Mouse (Mus musculus) ES-Bruce4 (cell line): ENCODE measurements around the gene Afg1l. TPM values are rescaled to one million over a fixed set of nuclear protein-coding genes. Genes with fewer than 3 reads are reported as not detected.

ENCODE experiments used
- H3K27ac ChIP-seq: 2 replicates; pipeline ENCODE4 v1.5.1; 2012; ENCODE audit warnings: low read length, inconsistent platforms; ENCODE audit not compliant: insufficient read depth
- H3K27me3 ChIP-seq: 2 replicates; pipeline ENCODE4 v1.6.1; 2012; ENCODE audit warnings: mild to moderate bottlenecking, low read length, inconsistent platforms; ENCODE audit not compliant: control insufficient read depth, poor library complexity, insufficient read depth, severe bottlenecking
- H3K36me3 ChIP-seq: 2 replicates; pipeline ENCODE4 v1.6.1; 2012; ENCODE audit warnings: inconsistent platforms, mild to moderate bottlenecking, low read length, moderate library complexity; ENCODE audit not compliant: control insufficient read depth, poor library complexity, insufficient read depth, severe bottlenecking
- H3K4me1 ChIP-seq: one replicate; pipeline ENCODE4 v1.8.1; 2011; ENCODE audit warnings: low read length; ENCODE audit not compliant: control insufficient read depth, insufficient read depth
- H3K4me3 ChIP-seq: 2 replicates; pipeline ENCODE4 v1.5.1; 2011; ENCODE audit warnings: low read depth, mild to moderate bottlenecking, low read length
- H3K9ac ChIP-seq: 2 replicates; pipeline ENCODE4 v1.6.1; 2012; ENCODE audit warnings: low read depth, mild to moderate bottlenecking, inconsistent platforms; ENCODE audit not compliant: poor library complexity, severe bottlenecking
- H3K9me3 ChIP-seq: replicated peaks from 2 replicates; pipeline ENCODE4 v1.6.1; 2012; ENCODE audit warnings: mild to moderate bottlenecking, low read length, inconsistent platforms; ENCODE audit not compliant: control insufficient read depth, poor library complexity, insufficient read depth, severe bottlenecking
- CTCF ChIP-seq: IDR thresholded peaks from one replicate; pipeline ENCODE4 v1.8.1; 2011; ENCODE audit warnings: low read depth, low read length
- EP300 ChIP-seq: IDR thresholded peaks from 2 replicates; pipeline ENCODE4 v1.6.1; 2011; ENCODE audit warnings: low read depth, low read length; ENCODE audit not compliant: insufficient read depth
- POLR2A ChIP-seq: IDR thresholded peaks from one replicate; pipeline ENCODE4 v1.8.1; 2011; ENCODE audit warnings: low read length; ENCODE audit not compliant: insufficient read depth
- polyA plus RNA-seq: library from polyadenylated mRNA; stranded (reverse); fragments of >200 nt; gene quantifications from 2 replicates; pipeline ENCODE4 v1.2.4, GENCODE M21; 2011; ENCODE audit warnings: low read depth; ENCODE audit not compliant: missing spikeins, insufficient read depth, insufficient read length

Afg1l gene
- polyA plus RNA-seq, 1 experiment = 14.2 TPM

GRCm38 (mm10) chr10:42488606-42489296 is 10.4 kb upstream of the Afg1l start:
- no peak overlapping the region for H3K27ac ChIP-seq
- no peaks in the 10 kb centered on the region for H3K27me3 ChIP-seq
- H3K9me3 ChIP-seq = no peaks in the 10 kb centered on the region
- H3K4me1 ChIP-seq = peaks cover 3% of the 10 kb centered on the region
- H3K36me3 ChIP-seq = no peaks in the 10 kb centered on the region
- H3K9ac ChIP-seq = no peak overlapping the region
- TF ChIP-seq CTCF = no peak
- no peak for TF ChIP-seq EP300
- TF ChIP-seq POLR2A = no peak
- H3K4me3 ChIP-seq = no peak overlapping the region

DNA sequence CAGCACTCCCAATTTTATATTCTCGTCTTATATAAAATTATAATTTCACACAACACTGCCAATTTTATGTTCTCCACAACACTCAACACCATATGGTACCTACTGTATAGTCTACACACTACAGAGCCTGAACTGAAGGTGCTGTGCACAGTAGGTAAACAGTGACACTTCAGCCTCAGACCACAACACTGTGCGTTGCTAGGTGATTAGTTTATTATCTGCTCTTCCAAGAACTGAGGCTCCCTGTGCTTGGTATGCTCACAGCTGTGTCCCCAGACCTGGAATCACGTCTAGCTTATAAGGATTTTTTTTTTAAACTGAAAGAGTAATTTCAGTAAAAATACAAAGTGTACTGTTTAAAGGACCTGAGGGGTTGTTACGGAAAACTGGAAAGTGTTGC is 2.4 kb upstream of the Afg1l start:
- no peak overlapping the region for H3K4me3 ChIP-seq
- H3K9me3 ChIP-seq = no peaks in the 10 kb centered on the region
- H3K27ac ChIP-seq = no peak overlapping the region
- H3K27me3 ChIP-seq = no peaks in the 10 kb centered on the region
- no peak overlapping the region for H3K9ac ChIP-seq
- TF ChIP-seq EP300 (no peak), POLR2A (no peak)
- no peaks in the 10 kb centered on the region for H3K36me3 ChIP-seq
- peaks cover 3% of the 10 kb centered on the region for H3K4me1 ChIP-seq

DNA sequence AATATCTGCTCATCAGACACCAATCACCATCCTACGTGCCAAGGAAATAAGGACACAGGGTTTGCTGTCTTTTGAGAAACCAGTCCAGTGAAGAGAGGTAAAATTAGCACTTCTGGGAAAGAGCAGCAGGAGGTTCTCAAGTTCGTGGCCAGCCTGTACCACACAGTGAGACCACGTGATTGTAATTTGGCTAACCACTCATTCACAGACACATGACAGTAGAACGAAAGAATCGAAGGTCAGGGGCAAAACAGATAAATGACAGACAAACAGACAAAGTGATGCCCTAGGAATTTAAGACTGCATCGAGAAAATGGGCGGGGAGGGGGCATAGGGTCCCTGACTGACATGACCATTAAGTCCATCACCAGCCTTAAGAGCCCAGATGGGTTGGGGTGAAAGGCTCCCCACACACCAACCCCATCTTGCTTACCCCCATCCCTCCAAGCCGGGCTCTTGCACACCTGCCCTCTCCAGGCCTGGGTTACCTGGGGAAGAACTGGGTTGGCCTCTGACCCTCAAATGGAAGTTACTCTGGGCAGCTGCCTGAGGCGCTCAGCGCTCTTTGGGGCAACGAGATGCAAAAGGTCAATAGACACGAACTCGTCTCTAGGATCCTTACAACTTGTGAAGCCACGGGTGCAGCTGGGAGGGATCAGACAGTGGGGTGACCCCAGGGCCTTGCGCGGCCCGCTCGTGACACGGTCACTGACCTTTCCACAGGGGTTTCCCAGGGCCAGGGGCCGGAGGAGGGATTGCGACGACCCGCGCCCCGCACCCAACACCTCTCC is 620 bp downstream of the Afg1l start:
- TF ChIP-seq EP300 (no peak), POLR2A (no peak), CTCF (no peak)
- H3K9me3 ChIP-seq = no peaks in the 10 kb centered on the region
- peak overlapping the region; percentile 58 for H3K27ac ChIP-seq
- peaks cover 5% of the 10 kb centered on the region for H3K4me1 ChIP-seq
- no peaks in the 10 kb centered on the region for H3K27me3 ChIP-seq
- peak overlapping the region; percentile 80 for H3K9ac ChIP-seq
- no peaks in the 10 kb centered on the region for H3K36me3 ChIP-seq
- H3K4me3 ChIP-seq = peak overlapping the region; percentile 86

- Histone ChIP-seq H3K4me3 (no peak overlapping the region), H3K4me1 (peaks cover 5% of the 10 kb centered on the region), H3K9ac (peak overlapping the region; percentile 80), H3K9me3 (no peaks in the 10 kb centered on the region), H3K27me3 (no peaks in the 10 kb centered on the region), H3K27ac (peak overlapping the region; percentile 59; the same call in 1 of the 2 replicates), H3K36me3 (no peaks in the 10 kb centered on the region)
- TF ChIP-seq EP300 (no peak), POLR2A (no peak), CTCF (no peak)
Observed at GRCm38 (mm10) chr10:42476774-42477475, 1.4 kb downstream of the Afg1l start.

DNA sequence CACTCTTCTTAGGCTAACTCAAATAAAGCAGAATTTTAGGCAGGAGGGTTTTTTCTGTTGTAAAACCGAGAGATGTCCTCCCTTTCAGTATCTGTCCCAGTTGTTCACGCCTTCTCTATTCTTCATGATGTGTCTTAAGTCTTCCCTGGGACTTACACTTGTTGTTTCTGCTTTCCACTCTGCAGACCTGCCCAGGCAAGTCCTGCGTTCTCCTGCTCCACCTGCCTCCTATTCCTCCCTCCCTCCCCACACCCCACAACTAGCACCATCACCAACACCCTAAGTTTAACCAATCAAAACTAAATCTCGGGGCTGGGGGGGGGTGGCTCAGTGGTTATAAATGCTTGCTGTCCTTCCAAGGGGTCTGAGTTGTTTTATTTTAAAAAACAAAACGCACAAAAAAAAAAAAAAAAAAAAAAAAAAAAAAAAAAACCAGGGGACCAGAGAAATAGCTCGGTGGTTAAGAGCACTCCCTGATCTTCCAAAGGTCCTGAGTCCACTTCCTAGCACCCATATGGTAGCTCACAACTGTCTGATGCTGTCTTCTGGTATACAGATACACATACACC is 3.3 kb downstream of the Afg1l start:
- peak overlapping the region; percentile 96 for H3K27ac ChIP-seq
- no peaks in the 10 kb centered on the region for H3K27me3 ChIP-seq
- H3K4me1 ChIP-seq = peaks cover 5% of the 10 kb centered on the region
- peak overlapping the region; percentile 83 for H3K9ac ChIP-seq
- no peak for TF ChIP-seq CTCF
- peak; percentile 90 for TF ChIP-seq EP300
- peak; percentile 50 for TF ChIP-seq POLR2A
- peak overlapping the region; percentile 47 for H3K4me3 ChIP-seq
- H3K36me3 ChIP-seq = no peaks in the 10 kb centered on the region
- H3K9me3 ChIP-seq = no peaks in the 10 kb centered on the region

DNA sequence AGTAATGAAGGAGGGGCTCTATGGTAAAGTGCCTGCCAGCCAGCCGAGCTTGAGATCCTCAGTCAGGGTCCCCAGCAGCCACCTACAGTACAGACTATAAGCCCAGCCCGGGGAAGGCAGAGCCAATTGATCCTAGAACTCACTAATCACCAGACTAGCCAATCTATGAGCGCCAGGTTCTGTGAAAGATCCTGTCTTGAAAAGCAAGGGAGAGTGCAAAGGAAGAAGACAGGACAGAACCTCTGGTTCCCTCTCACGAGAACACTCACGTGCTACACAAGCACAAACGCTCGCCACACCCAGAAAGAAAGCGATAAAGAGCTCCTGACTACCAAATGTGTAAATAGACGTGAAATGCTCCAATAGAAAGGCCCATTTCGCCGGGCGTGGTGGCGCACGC is 13.6 kb downstream of the Afg1l start:
- Histone ChIP-seq H3K27ac (peak overlapping the region; percentile 65; the same call in 1 of the 2 replicates), H3K4me3 (peak overlapping the region; percentile 12; the same call in 1 of the 2 replicates), H3K36me3 (no peaks in the 10 kb centered on the region), H3K27me3 (no peaks in the 10 kb centered on the region), H3K9me3 (no peaks in the 10 kb centered on the region), H3K4me1 (no peaks in the 10 kb centered on the region), H3K9ac (no peak overlapping the region)
- TF ChIP-seq POLR2A (no peak), EP300 (no peak), CTCF (no peak)
